Mouse (Mus musculus) limb, embryonic 15.5 days (tissue): Measurements from ENCODE around the gene Tmem59. TPM values are rescaled to one million over a fixed set of nuclear protein-coding genes. Genes with fewer than 3 reads are reported as not detected.
A peak's percentile ranks its signal among the peaks of the same experiment; 100 is the strongest.

ENCODE experiments used
- ATAC-seq: fragments of 200-750 bp; cut with Nextera tagmentation; 2 replicates; pipeline ENCODE4 v1.8.0; 2017; ENCODE audit warnings: low read depth, moderate TSS enrichment; ENCODE audit not compliant: insufficient number of reproducible peaks, low FRiP score, low TSS enrichment
- H3K27ac ChIP-seq: fragments of 300-500 bp; sonication (generic); 2 replicates; pipeline ENCODE4 v1.5.1; 2015; ENCODE audit warnings: moderate library complexity, mild to moderate bottlenecking, inconsistent platforms
- H3K27me3 ChIP-seq: fragments of 300-500 bp; sonication (generic); 2 replicates; pipeline ENCODE4 v1.6.1; 2015; ENCODE audit warnings: inconsistent platforms
- H3K36me3 ChIP-seq: fragments of 300-500 bp; sonication (generic); 2 replicates; pipeline ENCODE4 v1.6.1; 2015; ENCODE audit warnings: inconsistent platforms
- H3K4me1 ChIP-seq: fragments of 300-500 bp; sonication (generic); 2 replicates; pipeline ENCODE4 v1.6.1; 2015; ENCODE audit warnings: inconsistent platforms
- H3K4me2 ChIP-seq: fragments of 300-500 bp; sonication (generic); 2 replicates; pipeline ENCODE4 v1.6.1; 2015; ENCODE audit warnings: mild to moderate bottlenecking, inconsistent platforms
- H3K4me3 ChIP-seq: fragments of 300-500 bp; sonication (generic); 2 replicates; pipeline ENCODE4 v1.5.1; 2015; ENCODE audit warnings: mild to moderate bottlenecking, inconsistent platforms
- H3K9ac ChIP-seq: fragments of 300-500 bp; sonication (generic); 2 replicates; pipeline ENCODE4 v1.6.1; 2015; ENCODE audit warnings: inconsistent platforms
- H3K9me3 ChIP-seq: fragments of 300-500 bp; sonication (generic); 2 replicates; pipeline ENCODE4 v1.6.1; 2016; ENCODE audit warnings: inconsistent platforms
- WGBS: fragments of 180-500 bp; shearing (Covaris S2); methylation state at CpG from one replicate; pipeline ENCODE4 v1.1.7; 2015; 5-methylcytosine and 5-hydroxymethylcytosine counted together
- polyA plus RNA-seq: library from polyadenylated mRNA; unstranded; fragments of >200 nt; fragmentation: Nextera tagmentation; extraction: Ambion mirVana; gene quantifications from 2 replicates; pipeline ENCODE4 v1.2.1, GENCODE M21; 2015

Tmem59 gene
- polyA plus RNA-seq, 1 experiment from 2014 or later = 541 TPM

DNA sequence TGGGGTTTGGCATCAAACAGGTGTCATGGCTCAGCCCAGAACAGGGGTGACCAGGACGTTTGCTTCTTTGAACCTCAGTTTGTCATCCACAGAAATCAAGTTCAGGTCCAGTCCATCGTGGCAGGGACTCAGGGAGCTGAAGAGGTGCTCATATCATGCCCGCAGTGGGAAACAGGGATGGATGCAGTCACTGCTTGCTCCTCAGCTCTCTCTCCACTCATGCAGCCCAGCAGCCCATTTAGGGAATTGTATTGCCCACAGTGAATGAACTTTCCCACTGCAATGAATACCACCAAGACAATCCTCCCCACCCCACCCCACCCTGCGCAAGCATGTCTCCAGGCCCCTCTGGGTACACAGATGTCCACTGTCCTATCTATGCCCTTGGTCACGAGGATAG lies 33.7 kb downstream of the Tmem59 start:
- no peaks in the 10 kb centered on the region for H3K27me3 ChIP-seq

DNA sequence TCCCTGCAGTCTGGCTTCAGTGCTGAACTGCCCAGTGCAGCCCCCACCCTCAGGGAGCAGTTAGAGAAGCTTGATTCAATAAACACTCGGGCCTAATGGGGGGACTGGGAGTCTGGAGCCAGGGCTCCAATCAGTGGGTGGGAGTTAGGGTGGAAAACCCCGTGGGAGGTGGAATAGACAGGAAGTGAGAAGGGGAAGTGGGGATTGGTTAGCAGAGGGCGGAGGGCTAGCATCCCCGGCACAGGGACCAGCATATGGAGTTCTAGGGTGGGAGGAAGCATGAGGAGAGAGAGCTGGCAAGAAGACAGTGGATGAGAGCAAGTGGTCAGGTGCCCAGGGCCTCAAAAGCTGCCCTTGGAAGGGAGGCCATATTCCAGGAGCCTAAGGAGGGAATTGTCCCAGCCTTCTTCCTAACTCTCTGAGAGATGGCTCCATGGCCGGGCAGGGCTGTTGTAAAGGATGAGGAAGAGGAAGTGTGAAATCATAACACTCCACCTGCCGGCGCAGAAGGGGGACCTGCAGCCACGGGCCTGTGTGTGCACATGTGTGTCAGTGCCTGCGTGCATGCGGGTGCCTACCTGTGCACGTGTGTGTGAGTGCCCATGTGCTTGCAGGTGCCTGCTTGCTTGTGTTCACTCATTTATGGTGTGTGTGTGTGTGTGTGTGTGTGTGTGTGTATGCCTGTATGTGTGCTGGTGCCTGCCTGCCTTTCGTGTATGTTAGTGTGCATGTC lies 35.2 kb downstream of the Tmem59 start:
- no peak for ATAC-seq
- no peak overlapping the region for H3K27ac ChIP-seq
- no peak overlapping the region for H3K4me3 ChIP-seq
- H3K36me3 ChIP-seq = peaks cover 7% of the 10 kb centered on the region; the same call in 1 of the 2 replicates
- H3K4me1 ChIP-seq = no peaks in the 10 kb centered on the region
- H3K4me2 ChIP-seq = no peak overlapping the region
- no peak overlapping the region for H3K9ac ChIP-seq
- no peaks in the 10 kb centered on the region for H3K27me3 ChIP-seq
- H3K9me3 ChIP-seq = no peaks in the 10 kb centered on the region
- WGBS = 63% methylated on average over 12 of the region's 12 CpGs

More for the DNA sequence above, 33.7 kb downstream of the Tmem59 start:
- no peaks in the 10 kb centered on the region for H3K9me3 ChIP-seq
- WGBS = 82% methylated on average over 5 of the region's 5 CpGs
- H3K4me3 ChIP-seq = no peak overlapping the region
- ATAC-seq = no peak
- H3K36me3 ChIP-seq = peaks cover 18% of the 10 kb centered on the region
- no peaks in the 10 kb centered on the region for H3K4me1 ChIP-seq
- no peak overlapping the region for H3K9ac ChIP-seq
- H3K4me2 ChIP-seq = no peak overlapping the region
- H3K27ac ChIP-seq = no peak overlapping the region

DNA sequence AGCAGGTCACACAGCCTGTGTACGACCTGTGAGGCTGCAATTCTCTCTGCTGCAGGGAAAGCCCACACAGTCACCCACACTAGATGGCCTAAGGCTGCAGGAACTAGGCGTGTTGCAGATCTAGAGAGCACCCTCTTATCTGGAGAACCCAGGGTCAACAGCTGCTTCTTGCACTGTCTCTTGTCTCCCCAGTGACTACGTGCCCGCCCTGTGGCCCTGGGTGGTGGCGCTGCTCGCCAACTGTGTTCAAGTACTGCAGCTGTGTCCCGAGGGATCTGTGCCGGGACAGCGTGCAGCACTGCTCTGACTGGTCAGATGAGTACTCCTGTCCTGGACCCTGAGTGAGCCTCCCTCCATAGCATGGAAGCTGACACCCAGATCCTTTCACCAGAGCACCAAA lies 39.4 kb downstream of the Tmem59 start:
- WGBS = 79% methylated on average over 9 of the region's 9 CpGs
- ATAC-seq = no peak
- H3K27me3 ChIP-seq = no peaks in the 10 kb centered on the region
- H3K4me1 ChIP-seq = no peaks in the 10 kb centered on the region
- H3K9ac ChIP-seq = no peak overlapping the region
- no peak overlapping the region for H3K4me3 ChIP-seq
- no peak overlapping the region for H3K4me2 ChIP-seq
- no peak overlapping the region for H3K27ac ChIP-seq
- H3K36me3 ChIP-seq = no peaks in the 10 kb centered on the region
- no peaks in the 10 kb centered on the region for H3K9me3 ChIP-seq

DNA sequence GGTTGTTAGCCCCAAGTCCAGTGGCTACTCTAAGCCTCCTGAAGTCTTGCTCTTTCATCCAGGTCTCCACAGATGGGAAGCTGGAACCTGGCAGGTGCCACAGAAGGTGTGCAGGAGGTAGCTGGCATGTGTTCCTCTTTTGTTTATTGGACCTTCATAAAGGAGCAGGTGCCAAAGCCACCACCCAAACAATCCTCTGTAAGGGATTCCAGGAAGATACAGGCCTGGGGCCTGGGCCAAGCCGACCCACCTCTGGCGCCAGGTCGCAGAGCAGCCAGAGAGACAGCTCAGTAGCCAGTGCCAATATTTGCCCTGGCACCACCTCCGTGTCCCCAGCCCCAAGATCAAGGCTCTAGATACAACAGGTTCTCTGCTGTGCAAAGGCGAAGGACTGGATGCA lies 43.3 kb downstream of the Tmem59 start:
- H3K4me2 ChIP-seq = no peak overlapping the region
- no peaks in the 10 kb centered on the region for H3K9me3 ChIP-seq
- no peak overlapping the region for H3K4me3 ChIP-seq
- ATAC-seq = no peak
- no peak overlapping the region for H3K9ac ChIP-seq
- no peak overlapping the region for H3K27ac ChIP-seq
- H3K27me3 ChIP-seq = no peaks in the 10 kb centered on the region
- H3K4me1 ChIP-seq = no peaks in the 10 kb centered on the region
- no peaks in the 10 kb centered on the region for H3K36me3 ChIP-seq
- WGBS = 90% methylated on average over 5 of the region's 5 CpGs

DNA sequence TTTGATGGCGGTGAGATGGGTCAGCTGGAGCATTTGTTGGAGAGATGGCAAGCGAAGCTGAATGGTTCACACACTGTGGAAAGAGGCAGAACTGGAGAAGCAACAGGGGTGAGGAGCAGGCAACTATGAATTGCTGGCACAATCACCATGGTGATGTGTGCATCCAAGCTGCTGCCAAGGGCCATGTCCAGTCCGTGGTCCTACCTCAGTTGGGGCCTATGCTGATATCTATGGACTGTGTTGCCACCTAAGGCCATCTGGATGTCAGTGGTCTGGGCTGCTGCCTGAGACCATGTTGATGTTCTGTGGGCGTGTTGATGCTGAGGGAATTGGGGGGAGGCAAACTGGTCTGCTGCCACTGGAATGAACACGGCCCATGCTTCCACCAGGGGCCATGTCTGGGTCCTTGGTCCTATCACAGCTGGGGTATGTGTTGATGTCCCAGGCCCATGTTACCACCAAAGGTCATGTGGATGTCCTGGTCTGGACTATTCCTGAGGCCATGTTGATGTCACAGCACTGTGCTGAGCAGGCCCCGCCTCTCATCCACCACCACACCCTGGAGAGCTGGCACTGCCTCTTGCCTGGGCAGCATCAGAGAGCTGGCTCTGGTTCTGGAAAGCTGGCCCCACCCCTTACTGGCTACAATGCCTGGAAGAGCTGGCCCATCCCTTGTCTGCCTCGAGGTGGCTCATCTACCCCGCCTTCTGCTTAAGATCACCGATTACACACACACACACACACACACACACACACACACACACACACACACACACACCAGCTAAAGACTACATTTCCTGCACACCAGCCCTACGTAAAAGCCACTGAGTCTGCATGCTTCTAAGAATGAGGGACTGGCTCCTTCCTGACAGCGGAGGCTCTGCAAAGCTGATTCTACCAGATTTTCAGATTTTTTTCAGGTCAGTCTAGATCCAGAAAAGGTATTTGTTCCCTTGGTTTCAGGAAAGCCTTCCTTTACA lies 45.3 kb downstream of the Tmem59 start:
- no peaks in the 10 kb centered on the region for H3K4me1 ChIP-seq

DNA sequence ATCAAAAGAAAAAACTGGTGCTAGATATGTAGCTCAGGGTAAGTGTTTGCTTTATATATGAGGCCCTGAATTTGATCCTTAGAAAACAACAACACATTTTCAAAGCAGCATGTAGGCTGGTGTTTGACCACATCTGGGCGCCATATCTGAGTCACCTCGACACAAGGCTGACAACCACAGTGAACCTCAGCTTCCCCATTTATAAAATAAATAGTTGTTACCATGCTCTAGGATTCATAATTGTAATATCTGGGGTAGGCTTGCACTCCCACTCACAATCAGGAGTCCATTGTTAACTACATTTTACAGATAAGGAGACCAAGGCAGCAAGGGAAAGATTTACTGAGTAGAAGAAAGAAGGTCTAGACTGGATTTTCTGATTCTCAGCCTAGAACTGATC lies 48.1 kb downstream of the Tmem59 start:
- H3K9me3 ChIP-seq = no peaks in the 10 kb centered on the region
- no peak overlapping the region for H3K9ac ChIP-seq
- no peaks in the 10 kb centered on the region for H3K27me3 ChIP-seq
- no peak for ATAC-seq
- WGBS = 75% methylated on average over 2 of the region's 2 CpGs
- peaks cover 2% of the 10 kb centered on the region for H3K36me3 ChIP-seq
- H3K4me3 ChIP-seq = no peak overlapping the region
- H3K4me2 ChIP-seq = no peak overlapping the region
- no peaks in the 10 kb centered on the region for H3K4me1 ChIP-seq
- no peak overlapping the region for H3K27ac ChIP-seq

More for the DNA sequence above, 45.3 kb downstream of the Tmem59 start:
- H3K9ac ChIP-seq = no peak overlapping the region
- no peaks in the 10 kb centered on the region for H3K9me3 ChIP-seq
- no peaks in the 10 kb centered on the region for H3K36me3 ChIP-seq
- no peak overlapping the region for H3K4me2 ChIP-seq
- 78% methylated on average over 11 of the region's 11 CpGs for WGBS
- no peak overlapping the region for H3K4me3 ChIP-seq
- ATAC-seq = peak; percentile 44; the same call in 1 of the 2 replicates
- no peaks in the 10 kb centered on the region for H3K27me3 ChIP-seq
- no peak overlapping the region for H3K27ac ChIP-seq

DNA sequence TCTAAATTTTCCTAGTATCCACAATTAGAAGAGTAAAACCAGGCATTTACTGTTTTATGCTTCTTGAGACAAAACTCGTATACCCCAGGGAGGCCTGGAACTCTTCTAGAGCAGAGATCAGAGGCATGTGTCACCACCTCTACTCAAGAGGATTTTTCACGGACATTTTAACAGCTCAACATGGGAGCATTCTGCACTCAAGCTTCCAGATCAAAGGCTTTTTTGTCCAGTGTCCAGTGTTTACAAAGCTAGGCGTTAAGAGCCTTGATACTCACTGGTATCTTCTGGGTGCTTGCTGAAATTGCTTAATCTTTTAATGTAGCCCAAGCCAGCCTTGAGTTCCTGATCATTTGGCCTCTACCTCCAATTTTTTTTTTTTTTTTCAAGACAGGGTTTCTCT lies 54.0 kb downstream of the Tmem59 start:
- no peaks in the 10 kb centered on the region for H3K4me1 ChIP-seq
- no peak overlapping the region for H3K4me3 ChIP-seq
- peaks cover 55% of the 10 kb centered on the region for H3K36me3 ChIP-seq
- H3K9me3 ChIP-seq = no peaks in the 10 kb centered on the region
- H3K9ac ChIP-seq = no peak overlapping the region
- no peak for ATAC-seq
- no peaks in the 10 kb centered on the region for H3K27me3 ChIP-seq
- H3K4me2 ChIP-seq = no peak overlapping the region
- H3K27ac ChIP-seq = no peak overlapping the region
- 43% methylated on average over 3 of the region's 3 CpGs for WGBS

DNA sequence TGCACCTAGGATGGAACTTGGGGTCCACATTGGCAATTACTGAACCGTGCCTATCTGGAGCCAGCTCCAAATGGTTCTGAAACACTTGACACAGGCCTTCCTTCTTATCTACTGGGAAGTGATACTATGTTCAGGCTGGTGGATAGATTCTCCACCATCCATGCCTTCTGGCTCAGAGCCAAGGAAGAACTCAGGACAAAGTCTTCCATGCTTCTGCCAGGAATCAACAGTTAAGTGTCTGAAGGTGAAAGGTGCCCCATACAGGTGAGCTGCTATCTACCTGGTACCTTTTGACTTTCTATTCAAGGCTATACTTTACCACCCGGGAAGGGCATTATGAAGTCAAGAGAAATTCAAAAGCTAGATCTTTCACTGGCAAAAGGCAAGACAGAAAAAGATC lies 60.1 kb downstream of the Tmem59 start:
- no peak overlapping the region for H3K4me3 ChIP-seq
- WGBS = 94% methylated on average over 2 of the region's 2 CpGs
- no peak for ATAC-seq
- no peak overlapping the region for H3K9ac ChIP-seq
- no peaks in the 10 kb centered on the region for H3K4me1 ChIP-seq
- H3K36me3 ChIP-seq = peaks cover 86% of the 10 kb centered on the region
- H3K27ac ChIP-seq = no peak overlapping the region
- H3K27me3 ChIP-seq = no peaks in the 10 kb centered on the region
- H3K4me2 ChIP-seq = no peak overlapping the region
- H3K9me3 ChIP-seq = no peaks in the 10 kb centered on the region

DNA sequence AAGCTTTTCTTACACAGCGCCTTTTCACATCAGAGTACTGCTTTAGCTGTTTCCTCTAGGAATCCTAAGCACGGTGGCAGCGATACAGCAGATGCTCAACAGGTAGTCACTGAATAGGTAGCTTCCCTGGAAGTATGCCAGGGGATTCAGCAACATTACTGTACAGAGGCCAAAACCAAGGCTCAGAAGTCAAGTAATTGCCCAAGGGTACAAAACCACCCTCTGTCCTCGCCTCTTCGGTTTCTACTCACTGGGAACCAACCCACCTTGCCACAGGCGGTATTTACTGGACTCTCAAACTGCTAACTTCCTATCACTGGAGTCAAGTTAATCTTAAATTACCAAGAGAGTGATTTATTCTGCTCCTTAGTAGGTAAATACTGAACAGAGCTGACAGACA lies 62.0 kb downstream of the Tmem59 start:
- WGBS = 92% methylated on average over 6 of the region's 6 CpGs
- Histone ChIP-seq H3K27ac (no peak overlapping the region), H3K9ac (no peak overlapping the region), H3K4me1 (peaks cover 4% of the 10 kb centered on the region; the same call in 1 of the 2 replicates), H3K4me3 (no peak overlapping the region), H3K4me2 (no peak overlapping the region), H3K36me3 (peaks cover 75% of the 10 kb centered on the region), H3K9me3 (no peaks in the 10 kb centered on the region), H3K27me3 (no peaks in the 10 kb centered on the region)
- ATAC-seq = no peak

DNA sequence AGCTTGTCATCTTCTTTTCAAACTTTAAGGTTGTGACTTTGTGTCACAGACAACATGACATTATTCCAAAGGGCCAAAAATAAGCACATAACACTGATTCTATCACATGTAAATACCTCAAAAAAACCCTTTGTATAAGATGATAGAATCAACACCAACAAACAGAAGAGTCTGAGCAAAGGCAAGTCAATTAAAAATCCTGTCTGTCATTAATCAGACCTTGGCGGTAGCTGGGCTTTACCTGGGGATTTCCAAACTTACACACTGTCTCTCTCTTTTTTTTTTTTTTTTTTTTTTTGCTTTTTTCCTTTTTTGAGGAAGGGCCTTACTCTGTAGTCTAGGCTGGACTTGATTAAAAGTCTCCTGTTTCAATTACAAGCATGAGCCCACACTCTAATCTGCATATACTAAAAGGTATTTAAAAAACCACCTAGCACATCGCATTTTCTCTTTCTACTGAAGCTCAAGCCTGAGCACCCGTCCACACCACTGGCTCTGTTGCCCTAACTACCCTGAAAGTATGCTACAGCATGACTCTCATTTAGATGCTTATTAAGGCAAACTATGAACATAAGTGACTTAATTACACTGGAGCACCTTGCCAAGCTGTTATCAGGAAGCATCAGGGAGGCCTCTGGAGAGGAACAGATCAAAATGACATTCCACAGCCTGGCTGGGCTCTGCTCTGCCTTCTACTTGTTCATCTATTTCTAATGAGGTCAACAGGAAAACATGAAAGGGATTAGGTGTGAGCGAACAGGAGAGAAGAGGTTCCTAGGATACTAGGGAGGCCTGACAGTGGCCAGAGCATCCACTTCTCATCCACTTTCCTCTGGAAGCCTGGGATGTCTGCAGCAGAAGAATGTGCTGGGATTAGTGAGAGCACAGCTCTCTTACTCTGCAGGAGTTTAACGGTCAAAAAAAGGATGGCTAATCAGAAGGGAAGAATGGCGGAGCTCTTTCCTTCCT lies 65.5 kb downstream of the Tmem59 start:
- no peak overlapping the region for H3K9ac ChIP-seq
- 72% methylated on average over 6 of the region's 6 CpGs for WGBS
- H3K36me3 ChIP-seq = peaks cover 53% of the 10 kb centered on the region
- H3K27me3 ChIP-seq = no peaks in the 10 kb centered on the region
- no peak overlapping the region for H3K27ac ChIP-seq
- H3K4me2 ChIP-seq = no peak overlapping the region
- ATAC-seq = no peak
- no peaks in the 10 kb centered on the region for H3K9me3 ChIP-seq
- H3K4me1 ChIP-seq = peaks cover 21% of the 10 kb centered on the region
- H3K4me3 ChIP-seq = no peak overlapping the region

DNA sequence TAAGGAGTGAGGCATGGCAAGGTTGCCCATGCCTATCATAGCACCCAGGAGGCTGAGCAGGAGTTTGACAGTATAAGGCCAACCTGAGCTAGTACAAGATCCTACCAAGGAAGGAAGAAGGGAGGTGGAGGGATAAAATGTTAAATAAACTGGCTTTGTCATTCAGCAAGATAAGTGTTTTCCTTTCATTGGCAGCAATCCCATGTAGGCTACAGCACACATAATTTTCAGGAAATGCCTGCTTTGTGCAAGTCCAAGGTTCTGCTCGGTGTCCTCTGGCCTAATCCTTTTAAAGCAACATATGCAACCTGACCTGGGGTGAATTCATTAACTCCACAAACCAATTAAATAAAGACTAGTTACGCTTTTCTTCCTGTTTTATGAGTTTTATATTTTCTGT lies 67.2 kb downstream of the Tmem59 start:
- no peak overlapping the region for H3K4me2 ChIP-seq
- H3K27ac ChIP-seq = no peak overlapping the region
- no peak for ATAC-seq
- H3K9me3 ChIP-seq = no peaks in the 10 kb centered on the region
- no peak overlapping the region for H3K4me3 ChIP-seq
- peaks cover 38% of the 10 kb centered on the region for H3K36me3 ChIP-seq
- H3K27me3 ChIP-seq = no peaks in the 10 kb centered on the region
- no peak overlapping the region for H3K9ac ChIP-seq
- 29% methylated on average over 2 of the region's 2 CpGs for WGBS
- H3K4me1 ChIP-seq = peaks cover 30% of the 10 kb centered on the region
